Mouse (Mus musculus): ENCODE results near the gene Olfr1445.

The Olfr1445 gene

DNA sequence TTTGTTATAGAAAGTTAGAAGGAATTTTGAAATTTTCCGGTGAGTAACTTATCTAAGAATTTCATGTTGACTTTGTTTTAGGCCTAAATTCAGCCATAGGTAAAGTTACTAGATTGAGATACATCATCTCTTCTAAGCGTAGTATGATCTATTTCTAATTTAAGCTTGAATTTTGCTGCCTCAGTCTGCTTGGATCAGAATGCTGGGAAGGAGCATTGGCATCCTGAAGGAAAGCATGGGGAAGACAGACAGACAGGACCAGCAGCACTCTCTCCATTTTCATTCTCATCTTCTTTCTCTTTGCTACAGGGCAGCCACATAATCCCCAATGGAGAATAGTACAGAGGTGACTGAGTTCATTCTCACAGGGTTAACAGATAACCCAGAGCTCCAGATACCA lies at the start of gene Olfr1445:
Olfr1445 (plus strand) TSS at position 301 of the 400 bp plus-strand sequence.
- DNase-seq (ENCODE audit: low read depth, low spot score) = no peak

- no peak for DNase-seq (ENCODE audit: low read depth, low spot score)
These were observed 45.1 kb upstream of the Olfr1445 start for GRCm38 (mm10) chr19:12838507-12838906.

DNA sequence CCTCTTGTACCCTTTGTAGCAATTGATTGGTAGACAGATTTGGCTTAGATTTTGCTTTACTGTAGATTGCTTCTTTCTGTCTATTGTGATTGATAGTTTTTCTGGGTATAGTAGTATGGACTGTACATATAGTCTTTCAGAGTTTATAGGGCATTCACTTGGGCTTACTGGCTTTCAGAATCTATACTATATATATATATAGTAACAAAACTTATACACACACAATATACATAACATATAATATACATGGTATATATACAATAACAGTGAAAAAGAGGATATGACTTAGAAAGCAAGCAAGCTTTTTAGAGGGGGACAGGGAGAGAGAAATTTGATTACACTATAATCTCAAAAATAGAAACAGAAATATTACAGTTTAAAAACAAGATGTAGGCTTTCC lies 37.3 kb upstream of the Olfr1445 start, which contains the start of gene Gm5244:
Gm5244 (plus strand) TSS at position 301 of the 400 bp plus-strand sequence.
- DNase-seq (ENCODE audit: low read depth, low spot score) = no peak

GRCm38 (mm10) chr19:12856983-12857382 lies 26.7 kb upstream of the Olfr1445 start, which contains the start of gene Olfr1444:
TSS of gene Olfr1444 (plus strand) at chr19:12857283.
- DNase-seq (ENCODE audit: low read depth, low spot score) = no peak

DNA sequence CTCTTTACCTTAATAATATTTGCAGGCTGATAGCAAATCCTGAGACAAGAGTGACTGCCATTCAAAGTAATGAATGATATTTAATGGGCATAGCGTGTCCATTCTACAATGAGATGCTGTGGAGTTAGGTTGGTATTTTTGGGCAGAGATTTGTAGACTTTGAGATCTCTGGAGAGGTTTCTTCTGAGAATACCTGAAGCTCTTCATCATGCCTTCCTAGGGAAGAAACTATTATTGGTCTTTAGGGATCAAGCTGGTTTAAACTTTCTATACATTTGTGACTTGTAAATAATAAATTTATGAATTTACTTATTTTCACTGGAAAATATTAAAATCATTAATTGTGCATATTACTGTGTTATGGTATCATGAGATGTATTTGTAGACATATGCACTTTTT lies 9.8 kb downstream of the Olfr1445 start, which contains the start of gene Olfr1446:
Olfr1446 (minus strand) TSS at position 101 of the 400 bp plus-strand sequence.
- DNase-seq (ENCODE audit: low read depth, low spot score) = no peak

DNA sequence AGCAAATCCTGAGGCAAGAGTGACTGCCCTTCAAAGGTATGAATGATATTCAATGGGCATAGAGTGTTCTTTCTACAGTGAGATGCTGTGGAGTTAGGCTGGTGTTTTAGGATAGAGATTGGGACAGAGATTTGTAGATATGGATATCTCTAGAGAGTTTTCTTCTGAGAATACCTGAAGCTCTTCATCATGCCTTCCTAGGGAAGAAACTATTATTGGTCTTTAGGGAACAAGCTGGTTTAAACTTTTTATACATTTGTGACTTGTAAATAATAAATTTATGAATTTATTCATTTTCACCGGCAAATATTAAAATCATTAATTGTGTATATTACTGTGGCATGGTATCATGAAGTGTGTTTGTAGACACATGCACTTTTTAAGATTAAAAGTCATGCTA lies 20.0 kb downstream of the Olfr1445 start, which contains the start of gene Olfr1447:
Olfr1447 (minus strand) TSS at position 101 of the 400 bp plus-strand sequence.
- no peak for DNase-seq (ENCODE audit: low read depth, low spot score)

- no peak for DNase-seq (ENCODE audit: low read depth, low spot score)
These were observed 40.7 kb downstream of the Olfr1445 start, which contains the start of gene Olfr1448 for GRCm38 (mm10) chr19:12924319-12924718. TSS of gene Olfr1448 (minus strand) at chr19:12924419.

GRCm38 (mm10) chr19:12930540-12930939 lies 46.9 kb downstream of the Olfr1445 start, which contains the start of gene Olfr1449:
TSS of gene Olfr1449 (plus strand) at chr19:12930840.
- DNase-seq (ENCODE audit: low read depth, low spot score) = no peak

Measured in CD4-positive helper T cell, adult 2 months (primary cell).